In genomic region chr5:24906844-24907243, GRCm38 (mm10) we compare ENCODE assay signal across 8 mouse cellular contexts.
A peak's percentile ranks its signal among the peaks of the same experiment; 100 is the strongest.
DNase-seq lines count a peak whose midpoint lies in the region; ATAC-seq and TF ChIP-seq lines count a peak whose summit lies in the region.

No protein-coding gene starts in this region.

- DNase-seq in heart, postnatal 10 days: no peak
- peak; percentile 19 for DNase-seq in brain, embryonic 14.5 days (ENCODE audit: low read depth)
- DNase-seq in right cerebral cortex, postnatal 36 days (ENCODE audit: low spot score in 2 of 2): no peak

- peaks cover 38% of the 10 kb centered on the region for H3K4me1 ChIP-seq in heart, embryonic 13.5 days
- H3K4me1 ChIP-seq in forebrain, embryonic 15.5 days: peaks cover 36% of the 10 kb centered on the region
- H3K4me1 ChIP-seq in liver, embryonic 15.5 days (replicated peaks): peaks cover 20% of the 10 kb centered on the region

- H3K4me2 ChIP-seq in heart, embryonic 13.5 days: peak overlapping the region; percentile 74
- H3K4me2 ChIP-seq in forebrain, embryonic 15.5 days (replicated peaks): peak overlapping the region; percentile 57
- peak overlapping the region; percentile 94; the same call in 1 of the 2 replicates for H3K4me2 ChIP-seq in liver, embryonic 15.5 days

- TF ChIP-seq POLR2A in brain, embryonic 14.5 days (IDR thresholded peaks at IDR 0.05; ENCODE audit: borderline replicate concordance, extremely low read depth, insufficient read depth, insufficient read length, poor library complexity, severe bottlenecking): no peak

- peak overlapping the region; percentile 89 for H3K4me3 ChIP-seq in heart, embryonic 13.5 days
- H3K4me3 ChIP-seq in forebrain, embryonic 15.5 days: peak overlapping the region; percentile 82
- no peak overlapping the region for H3K4me3 ChIP-seq in liver, embryonic 15.5 days (replicated peaks)

- WGBS in heart, embryonic 13.5 days: 51% methylated on average over 9 of the region's 9 CpGs
- WGBS in forebrain, embryonic 15.5 days: 36% methylated on average over 9 of the region's 9 CpGs
- WGBS in liver, embryonic 15.5 days (ENCODE audit: insufficient replicate concordance): 71% methylated on average over 9 of the region's 9 CpGs

- TF ChIP-seq CTCF in brain, embryonic 14.5 days (IDR thresholded peaks at IDR 0.05; ENCODE audit: borderline replicate concordance, extremely low read depth, insufficient read depth, insufficient read length): no peak

- no peaks in the 10 kb centered on the region for H3K27me3 ChIP-seq in heart, embryonic 13.5 days (replicated peaks)
- H3K27me3 ChIP-seq in forebrain, embryonic 15.5 days: no peaks in the 10 kb centered on the region
- H3K27me3 ChIP-seq in liver, embryonic 15.5 days: peaks cover 27% of the 10 kb centered on the region

- peak overlapping the region; percentile 99 for H3K27ac ChIP-seq in heart, embryonic 13.5 days (replicated peaks)
- H3K27ac ChIP-seq in forebrain, embryonic 15.5 days (replicated peaks): no peak overlapping the region
- H3K27ac ChIP-seq in liver, embryonic 15.5 days (replicated peaks): no peak overlapping the region

- peaks cover 11% of the 10 kb centered on the region for H3K36me3 ChIP-seq in heart, embryonic 13.5 days
- H3K36me3 ChIP-seq in forebrain, embryonic 15.5 days: no peaks in the 10 kb centered on the region
- no peaks in the 10 kb centered on the region for H3K36me3 ChIP-seq in liver, embryonic 15.5 days (replicated peaks)

- no peaks in the 10 kb centered on the region for H3K9me3 ChIP-seq in heart, embryonic 13.5 days
- no peaks in the 10 kb centered on the region for H3K9me3 ChIP-seq in forebrain, embryonic 15.5 days
- H3K9me3 ChIP-seq in liver, embryonic 15.5 days (replicated peaks): no peaks in the 10 kb centered on the region

- no peak for ATAC-seq in heart, embryonic 13.5 days (ENCODE audit: extremely low read depth, insufficient number of reproducible peaks, low FRiP score, low TSS enrichment)
- no peak for ATAC-seq in forebrain, embryonic 15.5 days (replicated peaks)
- ATAC-seq in liver, embryonic 15.5 days (ENCODE audit: insufficient read depth): no peak
- ATAC-seq in erythroblast, adult 5-6 weeks (replicated peaks; ENCODE audit: low FRiP score, poor library complexity, severe bottlenecking): no peak
- ATAC-seq in inflammation-experienced regulatory T-cells, adult 6 months: no peak

- H3K9ac ChIP-seq in heart, embryonic 13.5 days: peak overlapping the region; percentile 96
- H3K9ac ChIP-seq in forebrain, embryonic 15.5 days (replicated peaks): peak overlapping the region; percentile 87
- no peak overlapping the region for H3K9ac ChIP-seq in liver, embryonic 15.5 days

- intact Hi-C loops in heart, postnatal 10 days (cut with DNase I): loop anchor here (5.0 to 10.0 kb wide), 2 partner anchors 70 to 232 kb away; no protein-coding TSS in a partner anchor
